Mouse (Mus musculus) MEL (cell line): Measurements from ENCODE around the gene Plp1. TPM values are rescaled to one million over a fixed set of nuclear protein-coding genes. Genes with fewer than 3 reads are reported as not detected.

ENCODE experiments used
- DNase-seq: peaks from one replicate; pipeline ENCODE4 v3.0.0; 2011; ENCODE audit warnings: low read depth, low spot score
- H3K27ac ChIP-seq: 2 replicates; pipeline ENCODE4 v1.5.1; 2012; ENCODE audit warnings: low read depth, mild to moderate bottlenecking, control low read depth, low read length, moderate library complexity; ENCODE audit not compliant: control insufficient read depth
- H3K27me3 ChIP-seq, 2 experiments: fragments of 150-350 bp in 1 of 2; sonication (generic) in 1 of 2; 2 replicates each; pipeline ENCODE4 v1.6.1; 2012; ENCODE audit warnings: low read length in 2 of 2, mild to moderate bottlenecking in 2 of 2, improper control_type of control experiment in 1 of 2, moderate library complexity in 1 of 2; ENCODE audit not compliant: insufficient read depth in 2 of 2, control insufficient read depth in 1 of 2
- H3K36me3 ChIP-seq, 2 experiments: 2 replicates each; pipeline ENCODE4 v1.6.1; 2012 to 2014; ENCODE audit warnings: low read length in 2 of 2, improper control_type of control experiment in 1 of 2, inconsistent platforms in 1 of 2, mild to moderate bottlenecking in 1 of 2; ENCODE audit not compliant: insufficient read depth in 2 of 2, control insufficient read depth in 1 of 2
- H3K4me1 ChIP-seq, 2 experiments: fragments of 150-350 bp in 1 of 2; sonication (generic) in 1 of 2; 2 replicates each; pipeline ENCODE4 v1.6.1; 2012; ENCODE audit warnings: low read length in 2 of 2, improper control_type of control experiment in 1 of 2, mild to moderate bottlenecking in 1 of 2; ENCODE audit not compliant: insufficient read depth in 2 of 2, control insufficient read depth in 1 of 2
- H3K4me3 ChIP-seq, 2 experiments: fragments of 150-350 bp in 1 of 2; sonication (generic) in 1 of 2; 2 replicates each; pipeline ENCODE4 v1.5.1; 2012; ENCODE audit warnings: low read depth in 2 of 2, low read length in 2 of 2, mild to moderate bottlenecking in 2 of 2, moderate library complexity in 2 of 2, control low read depth in 1 of 2, improper control_type of control experiment in 1 of 2; ENCODE audit not compliant: control insufficient read depth in 1 of 2, insufficient read depth in 1 of 2
- H3K79me2 ChIP-seq: 2 replicates; pipeline ENCODE4 v1.6.1; 2012; ENCODE audit warnings: mild to moderate bottlenecking, low read length, moderate library complexity; ENCODE audit not compliant: control insufficient read depth, poor library complexity, insufficient read depth
- H3K9ac ChIP-seq: 2 replicates; pipeline ENCODE4 v1.6.1; 2012; ENCODE audit warnings: low read depth, mild to moderate bottlenecking, control low read depth, low read length, moderate library complexity; ENCODE audit not compliant: control insufficient read depth, poor library complexity, severe bottlenecking
- H3K9me3 ChIP-seq: fragments of 150-350 bp; sonication (generic); replicated peaks from 2 replicates; pipeline ENCODE4 v1.6.1; 2012; ENCODE audit warnings: mild to moderate bottlenecking, low read length, improper control_type of control experiment, moderate library complexity; ENCODE audit not compliant: insufficient read depth
- CHD1 ChIP-seq: IDR thresholded peaks from 2 replicates; pipeline ENCODE4 v1.6.1; 2012; ENCODE audit warnings: low read depth, mild to moderate bottlenecking, inconsistent platforms, low read length, improper control_type of control experiment
- CHD2 ChIP-seq: IDR thresholded peaks from 2 replicates; pipeline ENCODE4 v1.6.1; 2011; ENCODE audit warnings: low read length, improper control_type of control experiment
- EP300 ChIP-seq, 2 experiments: IDR thresholded peaks; 2 replicates each; pipeline ENCODE4 v1.6.1; 2011; ENCODE audit warnings: improper control_type of control experiment in 2 of 2, low read length in 2 of 2, low read depth in 1 of 2, mild to moderate bottlenecking in 1 of 2
- ETS1 ChIP-seq: IDR thresholded peaks from 2 replicates; pipeline ENCODE4 v1.6.1; 2012; ENCODE audit warnings: low read depth, mild to moderate bottlenecking, inconsistent platforms, low read length, improper control_type of control experiment, moderate library complexity
- JUND ChIP-seq: IDR thresholded peaks from 2 replicates; pipeline ENCODE4 v1.6.1; 2011; ENCODE audit warnings: low read depth, mild to moderate bottlenecking, improper control_type of control experiment, low read length
- MAX ChIP-seq: IDR thresholded peaks from 2 replicates; pipeline ENCODE4 v1.6.1; 2011; ENCODE audit warnings: low read length, improper control_type of control experiment
- MEF2A ChIP-seq: IDR thresholded peaks from 2 replicates; pipeline ENCODE4 v1.6.1; 2014; ENCODE audit warnings: low read depth, mild to moderate bottlenecking, inconsistent platforms, low read length, improper control_type of control experiment; ENCODE audit not compliant: poor library complexity, insufficient replicate concordance, severe bottlenecking; ENCODE audit errors: extremely low read depth
- MXI1 ChIP-seq: IDR thresholded peaks from 2 replicates; pipeline ENCODE4 v1.6.1; 2011; ENCODE audit warnings: mild to moderate bottlenecking, low read depth, low read length, improper control_type of control experiment
- MYC ChIP-seq: IDR thresholded peaks from 2 replicates; pipeline ENCODE4 v1.6.1; 2011; ENCODE audit warnings: low read depth, mild to moderate bottlenecking, low read length, improper control_type of control experiment, moderate library complexity
- POLR2AphosphoS5 ChIP-seq: IDR thresholded peaks from 2 replicates; pipeline ENCODE4 v1.6.1; 2012; ENCODE audit warnings: low read depth, borderline replicate concordance, mild to moderate bottlenecking, inconsistent platforms, low read length, moderate library complexity, mixed read lengths
- RAD21 ChIP-seq: IDR thresholded peaks from 2 replicates; pipeline ENCODE4 v1.6.1; 2011; ENCODE audit warnings: mild to moderate bottlenecking, low read depth, low read length, improper control_type of control experiment
- SIN3A ChIP-seq: IDR thresholded peaks from 2 replicates; pipeline ENCODE4 v1.6.1; 2012; ENCODE audit warnings: low read length, improper control_type of control experiment, inconsistent platforms
- TAL1 ChIP-seq: IDR thresholded peaks from 2 replicates; pipeline ENCODE4 v1.6.1; 2012; ENCODE audit warnings: mild to moderate bottlenecking, inconsistent platforms, low read length, moderate library complexity, mixed read lengths
- TCF12 ChIP-seq: IDR thresholded peaks from 2 replicates; pipeline ENCODE4 v1.6.1; 2014; ENCODE audit warnings: low read depth, mild to moderate bottlenecking, inconsistent platforms, low read length, improper control_type of control experiment, moderate library complexity
- USF1 ChIP-seq: IDR thresholded peaks from 2 replicates; pipeline ENCODE4 v1.6.1; 2014; ENCODE audit warnings: low read depth, mild to moderate bottlenecking, inconsistent platforms, low read length, improper control_type of control experiment, moderate library complexity
- ZNF384 ChIP-seq: IDR thresholded peaks from 2 replicates; pipeline ENCODE4 v1.6.1; 2012; ENCODE audit warnings: low read depth, mild to moderate bottlenecking, inconsistent platforms, low read length, improper control_type of control experiment
- polyA plus RNA-seq, 2 experiments: library from polyadenylated mRNA; stranded (reverse) in 1 of 2; unstranded in 1 of 2; fragments of >175 nt in 1 of 2; fragments of >200 nt in 1 of 2; gene quantifications; 2 replicates each; pipeline versions ENCODE4 v1.2.1 to v1.2.4; 2012; ENCODE audit warnings: low replicate concordance in 2 of 2, low read depth in 1 of 2; ENCODE audit not compliant: insufficient read length in 2 of 2, insufficient read depth in 1 of 2, missing spikeins in 1 of 2
- total RNA-seq: library from RNA; depleted of rRNA; stranded (reverse); fragments of 300-350 nt; gene quantifications from 2 replicates; pipeline ENCODE4 v1.2.3, GENCODE M21; 2012; rRNA removed

Gene Plp1
- total and polyA plus RNA-seq, 3 experiments: 1.2 to 30.8 (median 2.5) TPM

- Histone ChIP-seq H3K4me3 (no peak within 1 kb of the TSS), H3K27me3 (peaks cover 1 to 3% of the 10 kb centered on the region in 2 experiments)
- TF ChIP-seq MAX (no peak), ETS1 (no peak), SIN3A (no peak), TAL1 (no peak), MXI1 (no peak), MEF2A (no peak), CHD1 (no peak), ZNF384 (no peak), JUND (no peak), CHD2 (no peak), TCF12 (no peak), MYC (no peak), POLR2AphosphoS5 (no peak), USF1 (no peak), EP300 (IDR thresholded peaks at IDR 0.05; ENCODE audit: low read depth in 1 of 2, low read length in 2 of 2) (no peak), RAD21 (no peak)
- TF ChIP-seq, all 39 proteins: peak for 0
- H3K9me3 ChIP-seq: no peaks in the 10 kb centered on the region
- H3K4me1 ChIP-seq: no peaks in the 10 kb centered on the region
- no peak within 1 kb of the TSS for H3K27ac ChIP-seq
- H3K9ac ChIP-seq: no peak within 1 kb of the TSS
- no peaks in the 10 kb centered on the region for H3K79me2 ChIP-seq
- H3K36me3 ChIP-seq: no peaks in the 10 kb centered on the region
- no peak for DNase-seq
Observed at GRCm38 (mm10) chrX:136868061-136869040, 45.9 kb downstream of the Plp1 start, which contains the start of gene Rab9b. Gene Rab9b, minus strand, starts transcription at chrX:136868755.

Other genes starting within 250 kb of the Plp1 start
- not detected in 2 replicates for gene Tceal3, start 231.8 kb upstream of the Plp1 start, total RNA-seq
- gene Tceal3, start 231.8 kb upstream of the Plp1 start, polyA plus RNA-seq: not detected
- gene Tceal1, start 114.7 kb upstream of the Plp1 start, total RNA-seq: not detected in 2 replicates
- gene Tceal1, start 114.7 kb upstream of the Plp1 start, polyA plus RNA-seq: not detected
- gene Morf4l2, start 79.0 kb upstream of the Plp1 start, total RNA-seq: 617 and 648 TPM in 2 replicates
- 100 to 1,000 TPM in 1 of 2 experiments, not detected in 1; 921 TPM for gene Morf4l2, start 79.0 kb upstream of the Plp1 start, polyA plus RNA-seq
- gene Glra4, start 42.5 kb upstream of the Plp1 start, total RNA-seq: not detected in 2 replicates
- gene Glra4, start 42.5 kb upstream of the Plp1 start, polyA plus RNA-seq: under 1 TPM in 1 of 2 experiments, not detected in 1; 0.13 TPM
- not detected in 2 replicates for gene Rab9b, start 46.1 kb downstream of the Plp1 start, total RNA-seq
- gene Rab9b, start 46.1 kb downstream of the Plp1 start, polyA plus RNA-seq: not detected
- not detected in 2 replicates for gene H2bfm, start 104.7 kb downstream of the Plp1 start, total RNA-seq
- not detected for gene H2bfm, start 104.7 kb downstream of the Plp1 start, polyA plus RNA-seq
- not detected in 2 replicates for gene Tmsb15b2, start 152.8 kb downstream of the Plp1 start, total RNA-seq
- gene Tmsb15b2, start 152.8 kb downstream of the Plp1 start, polyA plus RNA-seq: not detected
- gene Tmsb15l, start 154.2 kb downstream of the Plp1 start, total RNA-seq: not detected in 2 replicates
- gene Tmsb15l, start 154.2 kb downstream of the Plp1 start, polyA plus RNA-seq: not detected
- gene Tmsb15b1, start 154.2 kb downstream of the Plp1 start, total RNA-seq: not detected in 2 replicates
- gene Tmsb15b1, start 154.2 kb downstream of the Plp1 start, polyA plus RNA-seq: not detected
- 0.04 TPM in 1 of 2 replicates, not detected in the other for gene Zcchc18, start 170.5 kb downstream of the Plp1 start, total RNA-seq
- under 1 TPM in 1 of 2 experiments, not detected in 1; 0.61 TPM for gene Zcchc18, start 170.5 kb downstream of the Plp1 start, polyA plus RNA-seq
- gene Slc25a53, start 215.6 kb downstream of the Plp1 start, total RNA-seq: 4.2 and 5.1 TPM in 2 replicates
- 1 to 10 TPM in 1 of 2 experiments, not detected in 1; 8.6 TPM for gene Slc25a53, start 215.6 kb downstream of the Plp1 start, polyA plus RNA-seq
- 8.4 and 10.4 TPM in 2 replicates for gene Fam199x, start 226.9 kb downstream of the Plp1 start, total RNA-seq
- 1 to 10 TPM in 1 of 2 experiments, not detected in 1; 5.9 TPM for gene Fam199x, start 226.9 kb downstream of the Plp1 start, polyA plus RNA-seq